Mouse (Mus musculus) stomach, postnatal 0 days (tissue): ENCODE data around the gene Hmcn1.

ENCODE experiments used
- CTCF ChIP-seq: IDR thresholded peaks from 2 replicates; pipeline ENCODE4 v1.5.1; 2016; ENCODE audit warnings: antibody characterized with exemption, low read depth, mild to moderate bottlenecking, moderate library complexity
- EP300 ChIP-seq: optimal IDR thresholded peaks from 2 replicates; pipeline ENCODE3; 2016; ENCODE audit warnings: antibody characterized with exemption

- no peak for TF ChIP-seq CTCF
- TF ChIP-seq EP300 = no peak
Measured at GRCm38 (mm10) chr1:150681006-150681405, 312.2 kb downstream of the Hmcn1 start.
